Mouse (Mus musculus): ENCODE results near the gene Eif1ad.
A peak's percentile ranks its signal among the peaks of the same experiment; 100 is the strongest.
"Not testable (repeated sequence)": the region's sequence is repeated elsewhere in the genome, so short reads cannot be mapped to it uniquely, and the experiment has no call there.

Gene Eif1ad

GRCm38 (mm10) chr19:5383326-5383725 lies 16.8 kb downstream of the Eif1ad start:
- no peak for DNase-seq

- no peak for DNase-seq
Observed at GRCm38 (mm10) chr19:5384715-5385114, 18.2 kb downstream of the Eif1ad start.

GRCm38 (mm10) chr19:5388011-5388441 lies 21.5 kb downstream of the Eif1ad start:
- no peak for DNase-seq

GRCm38 (mm10) chr19:5388588-5389242 lies 22.2 kb downstream of the Eif1ad start, which contains the start of gene Sart1:
Sart1 (minus strand) TSS chr19:5388703.
- peak; percentile 97 for DNase-seq

GRCm38 (mm10) chr19:5389647-5390046 lies 23.1 kb downstream of the Eif1ad start:
- DNase-seq, result peak; percentile 52

- no peak for DNase-seq
Observed at GRCm38 (mm10) chr19:5390416-5390815, 23.9 kb downstream of the Eif1ad start.

- DNase-seq, result peak; percentile 77
Observed at GRCm38 (mm10) chr19:5392892-5393291, 26.4 kb downstream of the Eif1ad start.

- peak; percentile 77 for DNase-seq
Observed at GRCm38 (mm10) chr19:5394168-5394567, 27.6 kb downstream of the Eif1ad start.

- no peak for DNase-seq
Observed at GRCm38 (mm10) chr19:5395371-5395770, 28.8 kb downstream of the Eif1ad start.

- DNase-seq, result not testable (repeated sequence)
Observed at GRCm38 (mm10) chr19:5401073-5401472, 34.5 kb downstream of the Eif1ad start.

- DNase-seq, result no peak
Observed at GRCm38 (mm10) chr19:5402293-5402692, 35.8 kb downstream of the Eif1ad start, which contains the start of gene Tsga10ip. Tsga10ip (minus strand) TSS chr19:5402526.

- DNase-seq, result no peak
Observed at GRCm38 (mm10) chr19:5405924-5406323, 39.4 kb downstream of the Eif1ad start.

- DNase-seq, result peak; percentile 77
Observed at GRCm38 (mm10) chr19:5406531-5407126, 40.1 kb downstream of the Eif1ad start.

GRCm38 (mm10) chr19:5407133-5407532 lies 40.6 kb downstream of the Eif1ad start:
- peak; percentile 79 for DNase-seq

GRCm38 (mm10) chr19:5408057-5409001 lies 41.8 kb downstream of the Eif1ad start:
- DNase-seq, result no peak

- no peak for DNase-seq
Observed at GRCm38 (mm10) chr19:5409068-5409467, 42.5 kb downstream of the Eif1ad start.

GRCm38 (mm10) chr19:5410641-5411040 lies 44.1 kb downstream of the Eif1ad start:
- no peak for DNase-seq

GRCm38 (mm10) chr19:5411961-5412360 lies 45.4 kb downstream of the Eif1ad start:
- no peak for DNase-seq

- DNase-seq, result no peak
Observed at GRCm38 (mm10) chr19:5413840-5414239, 47.3 kb downstream of the Eif1ad start.

GRCm38 (mm10) chr19:5414534-5414957 lies 48.0 kb downstream of the Eif1ad start:
- no peak for DNase-seq

GRCm38 (mm10) chr19:5418750-5419466 lies 52.4 kb downstream of the Eif1ad start:
- DNase-seq, result no peak

- DNase-seq, result no peak
Observed at GRCm38 (mm10) chr19:5419630-5420029, 53.1 kb downstream of the Eif1ad start.

- no peak for DNase-seq
Observed at GRCm38 (mm10) chr19:5420579-5420978, 54.0 kb downstream of the Eif1ad start.
